Mouse (Mus musculus) heart, postnatal 36 days (tissue): ENCODE data around the gene Six4. TPM values are rescaled to one million over a fixed set of nuclear protein-coding genes. Genes with fewer than 3 reads are reported as not detected.
"Not testable (repeated sequence)": the region's sequence is repeated elsewhere in the genome, so short reads cannot be mapped to it uniquely, and the experiment has no call there.

Experiments used
- DNase-seq, 2 experiments: peaks; one replicate each; pipeline ENCODE4 v3.0.0; 2021 to 2022
- intact Hi-C: fragments of 180-260 bp; cut with DNase I; formaldehyde crosslinking; loops from one replicate; pipeline ENCODE4 v1.15.1; 2025
- total RNA-seq, 2 experiments: library from RNA; stranded (reverse); gene quantifications; 2 replicates each; pipeline ENCODE4 v1.2.3; 2021

Six4 gene
- total RNA-seq = 1 to 10 TPM; 4.8 to 6.1 TPM

DNA sequence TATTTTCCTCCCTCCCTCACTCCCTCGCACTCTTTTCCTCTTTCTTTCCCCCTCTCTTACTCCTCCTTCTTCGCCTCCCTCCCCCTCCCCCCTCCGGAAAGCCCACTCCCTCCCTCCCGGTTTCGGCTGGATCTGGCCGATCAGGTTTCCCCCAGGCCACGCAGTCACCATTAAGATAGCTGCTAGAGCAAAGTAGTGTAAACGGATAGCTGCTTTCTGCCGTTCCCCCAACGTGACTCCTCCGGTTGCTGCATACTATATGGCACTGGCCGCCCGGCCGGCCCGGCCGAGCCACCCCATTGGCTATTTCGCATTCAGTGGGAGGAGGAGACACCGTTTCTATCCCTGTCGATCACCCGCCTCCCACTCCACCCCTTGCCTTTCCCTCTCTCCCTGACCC lies at the start of gene Six4:
TSS of gene Six4 (minus strand) at position 261 of the 400 bp plus-strand sequence.
- peak; percentile 56 to 65 for DNase-seq
- intact Hi-C loops = loop anchor here (5.0 kb wide), 3 partner anchors 66 to 339 kb away; no protein-coding TSS in a partner anchor

DNA sequence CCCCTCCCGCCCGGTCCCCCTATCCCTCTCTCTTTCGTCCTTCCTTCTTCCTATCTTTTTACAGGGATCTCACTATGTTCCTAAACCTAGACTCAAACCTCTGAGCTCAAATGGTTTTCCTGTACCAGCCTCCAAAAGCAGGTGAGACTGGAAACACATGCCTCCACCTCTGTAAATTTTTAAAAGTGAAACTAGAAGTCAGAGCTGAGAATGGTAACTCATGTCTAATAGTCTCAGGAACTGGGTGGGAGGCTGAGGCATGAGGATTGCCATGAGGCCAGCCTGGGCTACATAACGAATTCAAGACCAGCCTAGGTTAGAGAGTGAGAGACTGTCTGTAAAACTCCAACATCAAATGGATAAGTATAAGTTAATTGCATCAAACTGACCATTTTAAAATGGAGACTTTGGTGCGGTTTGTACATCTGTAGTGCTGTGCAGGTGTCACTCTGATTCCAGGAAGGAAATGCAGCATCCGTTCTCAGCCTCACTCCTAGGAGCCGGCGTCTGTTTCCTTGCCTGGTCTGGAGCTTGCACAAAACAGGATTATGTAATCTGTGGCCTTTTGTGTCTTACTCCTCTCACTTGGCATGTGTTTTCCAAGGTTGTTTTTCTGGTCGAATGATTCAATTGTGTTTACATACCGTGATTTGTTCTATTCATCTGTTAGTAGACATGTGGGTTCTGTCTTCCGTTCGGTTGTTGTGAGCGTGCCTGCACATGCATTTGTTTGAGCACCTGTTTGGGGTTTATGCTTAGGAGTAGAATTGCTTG lies 49.3 kb upstream of the Six4 start:
- intact Hi-C loops = loop anchor here (5.0 kb wide), 1 partner anchor 35 kb away; no protein-coding TSS in a partner anchor

DNA sequence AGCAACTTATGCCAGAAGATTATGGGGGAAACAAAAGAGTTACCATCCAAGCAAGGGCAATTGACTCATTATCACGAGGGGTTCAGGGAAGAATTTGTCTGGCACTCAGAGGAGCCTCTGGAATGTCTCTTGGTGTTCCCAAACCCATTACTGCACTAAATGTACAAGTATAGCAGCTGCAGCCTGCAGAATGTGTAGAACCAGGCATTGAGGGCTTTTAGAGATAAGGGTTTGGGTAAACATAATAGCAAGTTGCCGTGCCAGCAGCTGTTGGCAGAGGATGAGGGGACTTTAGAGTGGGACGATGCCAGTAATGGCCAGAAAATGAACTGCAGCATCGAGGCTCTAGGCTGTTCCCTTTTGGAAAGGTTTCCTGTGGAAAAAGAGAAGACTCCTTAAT lies 47.1 kb upstream of the Six4 start:
- DNase-seq = peak; percentile 17 to 31
- intact Hi-C loops = loop anchor here (5.0 kb wide), 1 partner anchor 37 kb away; no protein-coding TSS in a partner anchor

More for the DNA sequence above, 49.3 kb upstream of the Six4 start:
- peak; percentile 12 to 14 for DNase-seq

DNA sequence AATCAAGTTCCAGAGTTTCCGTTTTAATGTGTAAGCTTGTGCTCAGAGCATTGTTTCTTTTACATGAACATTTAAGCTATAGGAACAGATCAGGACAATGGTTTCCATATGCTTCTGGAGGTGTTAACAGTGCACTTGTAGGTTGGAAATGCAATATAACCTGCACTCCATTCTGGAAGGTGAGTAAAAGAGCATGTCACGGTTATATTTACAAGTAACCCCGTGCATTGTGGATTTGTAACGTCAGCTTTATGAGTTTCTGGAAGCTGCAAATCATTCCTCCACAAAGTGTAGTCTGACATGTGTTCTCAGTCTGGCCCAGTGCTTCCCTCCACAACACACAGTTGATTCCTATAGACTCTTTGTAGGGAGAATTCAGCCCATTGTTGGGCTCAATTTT lies 40.9 kb upstream of the Six4 start:
- intact Hi-C loops = no loop called here
- DNase-seq = no peak

DNA sequence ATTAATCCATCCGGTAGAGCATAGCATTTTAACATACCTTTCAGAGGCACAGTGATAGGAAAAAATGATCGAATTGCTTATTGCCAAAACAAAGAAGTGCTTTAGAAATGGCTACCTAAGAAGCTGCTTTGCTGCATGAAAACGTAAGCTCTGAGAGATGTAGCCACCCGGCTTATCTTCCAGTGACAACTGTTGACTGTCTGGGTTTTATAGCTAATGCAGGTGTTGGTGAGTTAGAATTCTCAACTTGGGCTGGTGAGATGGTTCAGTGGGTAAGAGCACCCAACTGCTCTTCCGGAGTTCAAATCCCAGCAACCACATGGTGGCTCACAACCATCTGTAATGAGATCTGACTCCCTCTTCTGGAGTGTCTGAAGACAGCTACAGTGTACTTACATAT lies 37.8 kb upstream of the Six4 start:
- intact Hi-C loops, DNase-seq: not testable (repeated sequence)

DNA sequence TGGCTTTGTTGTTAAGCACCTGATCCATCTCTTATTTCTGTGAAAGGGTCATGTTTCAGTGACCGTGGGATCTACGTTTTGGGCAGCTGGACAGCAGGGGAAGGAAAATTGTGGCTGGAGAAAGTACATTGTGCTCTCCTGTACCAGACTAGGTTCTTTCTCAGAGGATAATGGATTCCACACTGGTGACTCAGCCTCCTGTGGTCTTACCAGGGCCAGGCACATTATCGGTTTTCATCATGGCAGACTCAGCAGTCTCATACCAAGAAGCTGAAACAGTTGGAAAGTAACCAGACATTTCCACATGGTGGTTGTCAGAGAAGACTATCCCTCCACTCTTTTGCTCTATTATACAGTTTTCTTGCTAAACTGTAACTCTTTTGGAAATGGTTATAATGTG lies 34.0 kb upstream of the Six4 start:
- no peak for DNase-seq
- intact Hi-C loops = no loop called here

DNA sequence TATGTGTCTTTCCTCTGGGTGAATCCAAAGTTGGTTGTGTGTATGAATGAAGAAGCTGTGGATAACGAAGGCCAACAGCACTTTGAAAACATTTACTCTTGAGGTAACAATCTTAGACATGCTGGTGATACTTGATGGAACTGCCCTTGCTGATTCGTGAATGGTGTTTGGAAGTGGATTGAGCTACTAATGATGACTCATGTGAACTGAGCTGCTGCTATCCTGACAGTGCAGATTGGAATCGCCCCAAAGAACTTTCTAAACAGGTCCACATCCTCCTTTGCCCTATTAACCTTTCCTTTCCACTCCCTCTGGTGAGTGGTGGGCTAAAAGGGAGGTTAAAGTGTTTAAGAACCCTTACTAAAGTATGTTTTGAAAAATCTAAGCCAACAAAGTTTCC lies 27.5 kb upstream of the Six4 start:
- intact Hi-C loops = no loop called here
- DNase-seq = no peak

DNA sequence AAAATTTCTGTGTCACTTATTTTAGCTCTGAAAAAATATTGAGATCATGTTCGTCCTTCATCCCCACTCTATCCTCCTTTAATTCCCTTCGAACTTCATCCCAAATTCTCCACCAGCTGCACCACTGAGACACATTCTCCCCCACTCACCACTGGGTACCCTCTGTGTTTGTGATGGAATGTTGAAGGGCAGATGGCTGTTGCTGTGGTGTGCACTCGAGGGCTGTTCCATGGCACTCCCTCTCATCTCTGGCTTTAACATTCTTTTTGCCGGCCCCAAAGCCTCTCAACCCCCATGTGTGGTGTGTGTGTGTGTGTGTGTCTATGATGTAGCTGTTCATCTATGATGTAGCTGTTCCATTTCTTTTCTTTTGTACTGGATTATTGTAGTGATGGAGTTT lies 12.0 kb upstream of the Six4 start:
- intact Hi-C loops = no loop called here
- DNase-seq = no peak

DNA sequence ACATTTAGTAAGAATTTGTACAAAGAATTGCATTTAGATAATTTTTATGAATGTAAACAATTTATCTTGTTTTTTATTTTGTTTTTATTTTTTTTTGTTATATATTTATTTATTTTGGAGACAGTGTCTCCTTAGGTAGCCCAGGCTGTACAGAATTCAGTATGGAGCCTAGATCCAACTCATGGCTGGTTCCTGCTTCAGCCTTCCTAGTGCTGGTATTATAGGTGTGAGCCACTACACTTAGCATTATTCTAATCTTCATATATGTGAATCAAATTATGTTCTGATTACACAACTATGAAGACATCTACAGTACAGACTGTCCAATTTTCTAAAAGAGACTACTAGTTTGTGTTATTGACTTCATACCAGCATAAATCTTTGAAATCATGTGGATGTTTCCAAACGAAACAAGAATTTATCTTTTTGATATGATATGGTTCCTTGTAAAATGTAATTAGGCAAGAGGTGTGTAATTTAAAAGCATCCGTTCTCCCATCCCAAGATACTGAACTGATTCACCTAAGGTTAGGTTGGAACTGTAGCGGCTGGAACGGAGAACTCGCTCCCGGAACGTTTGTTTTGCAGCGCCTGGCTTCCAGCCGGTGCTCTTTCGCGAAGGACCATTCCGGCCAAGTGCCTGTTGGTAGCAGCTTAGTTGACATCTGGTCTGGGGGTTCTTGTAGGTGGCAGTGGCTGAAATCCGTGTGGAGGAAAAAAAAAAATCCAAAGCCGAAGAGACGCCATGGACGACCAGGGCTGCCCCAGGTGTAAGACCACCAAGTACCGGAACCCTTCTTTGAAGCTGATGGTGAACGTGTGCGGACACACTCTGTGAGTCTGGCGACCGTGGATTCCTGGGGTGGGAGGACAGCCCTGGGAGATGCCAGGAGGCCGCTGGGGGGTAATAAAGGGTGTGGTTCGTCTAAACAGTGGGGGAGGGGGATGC lies 10.1 kb upstream of the Six4 start, which contains the start of gene Mnat1:
TSS of gene Mnat1 (plus strand) at position 625 of the 949 bp plus-strand sequence.
- intact Hi-C loops = loop anchor here (5.0 kb wide), 1 partner anchor 394 kb away; no protein-coding TSS in a partner anchor
- DNase-seq = peak; percentile 88 to 92

DNA sequence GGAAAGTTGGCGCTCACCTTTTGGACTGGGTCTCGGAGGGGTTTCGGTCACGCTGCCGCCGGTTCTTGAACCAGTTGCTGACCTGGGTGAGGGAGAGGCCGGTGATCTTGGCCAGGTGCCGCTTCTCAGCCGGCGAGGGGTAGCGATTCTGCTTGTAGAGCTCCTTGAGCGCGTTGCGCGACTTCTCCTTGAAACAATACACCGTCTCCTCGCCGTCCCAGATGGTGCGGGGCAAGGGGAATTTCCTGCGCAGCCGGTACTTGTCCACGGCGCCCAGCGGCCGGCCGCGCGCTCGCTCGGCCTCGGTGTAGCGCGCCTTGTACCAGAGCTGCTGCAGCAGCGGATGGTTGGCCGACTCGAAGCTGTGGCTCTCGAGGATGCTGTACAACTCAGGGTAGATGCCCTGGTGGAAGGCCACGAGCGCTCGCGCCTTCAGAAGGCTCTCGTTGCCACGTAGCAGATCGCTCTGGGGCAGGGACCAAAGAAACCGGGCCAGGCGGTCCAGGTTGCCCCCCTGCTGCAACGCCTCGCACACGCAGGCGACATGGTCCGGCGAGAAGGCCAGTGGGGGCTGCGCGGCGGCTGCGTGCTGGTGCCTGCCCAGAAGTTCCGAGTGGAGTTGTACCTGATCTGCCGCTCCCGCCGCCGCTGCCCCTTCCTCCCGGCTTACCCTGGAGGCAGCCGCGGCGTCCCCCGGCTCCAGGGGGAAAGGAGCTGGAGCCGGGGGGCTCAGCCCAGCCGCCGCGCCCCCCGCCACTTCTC lies 749 bp downstream of the Six4 start:
- intact Hi-C loops = loop anchor here (5.0 kb wide), 3 partner anchors 65 to 340 kb away; no protein-coding TSS in a partner anchor
- DNase-seq = peak; percentile 40 to 46

DNA sequence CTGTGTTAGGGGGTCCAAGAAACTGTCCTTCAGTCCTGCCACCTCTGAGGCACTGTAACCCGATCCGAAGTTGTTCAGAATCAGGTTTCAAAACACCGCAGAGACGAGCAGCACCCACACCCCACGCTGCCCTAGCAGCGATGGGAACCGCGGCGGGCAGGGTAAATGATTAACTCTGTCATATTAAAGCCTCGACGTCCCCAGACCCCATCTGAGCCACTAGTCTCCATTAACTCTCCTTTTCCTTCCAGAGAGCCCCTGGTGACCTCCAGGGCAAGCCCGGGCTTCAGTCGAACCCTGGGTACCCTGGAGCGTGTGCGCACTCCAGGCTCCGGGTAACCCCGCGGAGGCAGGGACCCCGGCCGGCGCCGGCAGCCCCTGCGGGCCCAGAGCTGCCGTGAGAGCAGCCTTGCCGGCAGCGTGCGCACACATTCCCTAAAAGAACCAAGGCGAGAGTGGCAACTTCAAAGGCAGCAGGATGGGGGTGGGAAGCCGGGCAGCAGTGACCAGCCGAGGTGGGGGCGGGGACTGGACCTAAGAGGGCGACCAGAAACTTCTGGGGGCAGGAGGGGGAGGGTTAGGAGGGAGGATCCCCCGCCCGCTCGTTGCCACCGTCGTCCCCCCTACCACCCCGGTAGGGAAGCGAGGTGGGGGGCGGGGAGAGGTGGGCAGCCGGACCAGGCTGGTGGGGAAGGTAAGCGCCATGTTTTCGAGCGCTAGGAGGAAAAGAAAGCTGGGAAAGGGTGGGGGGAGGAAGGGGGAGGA lies 1.5 kb downstream of the Six4 start:
- DNase-seq = peak; percentile 15 to 28
- intact Hi-C loops = loop anchor here (5.0 kb wide), 3 partner anchors 64 to 341 kb away; no protein-coding TSS in a partner anchor

DNA sequence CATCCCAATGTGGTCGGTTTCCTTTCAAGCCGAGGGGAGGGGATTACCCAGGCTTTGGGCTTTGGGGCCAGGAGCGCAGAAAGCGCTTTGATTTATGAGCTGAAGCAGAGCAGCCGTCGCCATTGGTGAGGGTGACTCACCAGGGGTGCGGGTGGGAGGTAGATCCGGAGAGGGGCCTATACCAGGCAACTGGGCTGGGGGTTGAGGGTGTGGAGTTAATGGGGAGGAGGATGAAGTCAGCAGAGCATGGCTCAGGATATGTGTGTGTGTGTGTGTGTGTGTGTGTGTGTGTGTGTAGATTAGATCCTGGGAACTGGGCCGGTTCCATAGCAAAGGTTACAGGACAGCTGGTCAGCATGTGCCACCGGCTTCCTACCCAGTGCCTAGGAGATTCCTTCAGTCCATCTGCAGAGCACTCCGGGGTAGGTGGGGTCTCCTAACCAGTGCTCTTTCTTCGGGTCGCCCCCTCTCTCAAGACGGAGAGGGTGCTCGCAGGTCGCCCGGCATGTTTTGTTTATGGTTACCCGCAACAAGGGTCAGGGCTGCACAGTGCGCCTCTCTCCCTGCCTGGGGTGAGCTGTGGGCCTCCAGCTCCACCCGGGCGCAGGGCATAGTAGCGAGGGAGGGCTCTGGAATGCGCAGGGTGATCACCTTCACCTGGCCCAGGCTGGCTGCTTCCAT lies 2.7 kb downstream of the Six4 start:
- intact Hi-C loops = loop anchor here (5.0 kb wide), 3 partner anchors 63 to 342 kb away; no protein-coding TSS in a partner anchor
- DNase-seq = no peak

DNA sequence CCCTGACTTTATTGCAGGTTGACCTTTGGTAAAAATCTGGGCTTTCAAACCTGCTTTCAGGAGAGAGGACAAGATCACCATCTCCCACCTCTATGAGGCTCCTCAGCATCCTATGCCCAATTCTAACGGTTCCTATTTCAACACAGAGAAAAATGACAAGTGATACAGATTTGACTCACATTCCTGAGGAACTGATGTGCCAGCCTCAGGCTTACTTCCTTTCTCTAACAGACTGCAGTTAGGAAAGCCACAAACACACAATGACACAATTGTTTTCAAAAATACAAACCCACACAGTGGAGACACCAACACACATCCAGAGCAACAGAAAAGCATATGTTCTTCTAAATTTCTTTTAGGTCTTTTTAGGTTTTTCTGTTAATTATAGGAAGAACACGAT lies 5.4 kb downstream of the Six4 start:
- intact Hi-C loops = no loop called here
- DNase-seq = no peak

DNA sequence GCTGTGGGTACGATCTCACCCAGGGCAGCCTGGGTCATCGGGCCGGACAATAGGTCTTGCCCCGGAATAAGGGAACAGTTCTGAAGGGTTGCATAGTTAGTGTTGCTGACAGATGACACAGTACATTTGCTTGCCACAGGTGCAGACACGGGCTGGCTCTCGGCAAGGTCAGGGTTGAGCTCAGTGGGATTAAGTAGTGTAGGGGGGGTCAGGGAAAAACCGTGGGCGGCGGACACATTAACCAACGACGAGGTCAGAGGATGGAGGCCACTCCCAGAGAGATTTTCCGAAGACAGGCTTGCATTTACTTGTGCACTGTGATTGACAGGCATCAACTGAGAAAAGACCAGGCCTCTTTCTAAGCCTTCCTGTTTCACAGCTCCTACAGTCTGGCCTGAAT lies 9.5 kb downstream of the Six4 start:
- intact Hi-C loops = no loop called here

DNA sequence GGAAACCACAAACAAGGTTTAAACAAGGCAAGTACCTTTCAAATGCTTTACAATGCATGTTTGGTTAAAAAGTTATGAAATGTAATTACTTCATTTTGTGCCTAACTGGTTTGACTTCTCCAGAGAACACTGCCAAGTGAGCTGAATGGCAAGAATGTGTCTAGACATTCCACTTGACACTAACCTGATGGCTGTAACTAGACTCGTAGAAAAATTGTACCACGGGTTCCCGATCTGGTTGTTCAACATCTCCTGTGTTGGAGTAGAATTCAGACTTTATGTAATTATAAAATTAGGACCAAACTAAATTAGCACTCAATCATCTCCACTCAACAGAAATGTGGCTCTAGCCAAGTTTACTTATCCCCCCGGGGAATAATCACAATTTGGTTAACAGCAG lies 14.7 kb downstream of the Six4 start:
- no peak for DNase-seq
- intact Hi-C loops = no loop called here

More for the DNA sequence above, 9.5 kb downstream of the Six4 start:
- DNase-seq = no peak

DNA sequence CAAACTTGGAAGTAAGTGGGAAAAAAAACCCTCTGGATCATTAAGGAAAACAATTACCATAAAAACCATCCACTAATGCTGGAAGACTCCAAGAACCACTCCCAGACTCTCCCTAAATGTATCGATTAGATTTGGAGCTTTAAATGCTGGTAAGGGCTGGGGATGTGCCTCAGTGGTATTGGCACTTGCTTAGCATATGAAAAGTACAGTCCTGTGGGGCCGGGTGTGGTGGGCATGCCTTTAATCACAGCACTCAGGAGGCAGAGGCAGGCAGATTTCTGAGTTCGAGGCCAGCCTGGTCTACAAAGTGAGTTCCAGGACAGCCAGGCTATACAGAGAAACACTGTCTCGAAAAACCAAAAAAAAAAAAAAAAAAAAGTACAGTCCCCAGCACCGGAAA lies 17.1 kb downstream of the Six4 start:
- intact Hi-C loops, DNase-seq: not testable (repeated sequence)

DNA sequence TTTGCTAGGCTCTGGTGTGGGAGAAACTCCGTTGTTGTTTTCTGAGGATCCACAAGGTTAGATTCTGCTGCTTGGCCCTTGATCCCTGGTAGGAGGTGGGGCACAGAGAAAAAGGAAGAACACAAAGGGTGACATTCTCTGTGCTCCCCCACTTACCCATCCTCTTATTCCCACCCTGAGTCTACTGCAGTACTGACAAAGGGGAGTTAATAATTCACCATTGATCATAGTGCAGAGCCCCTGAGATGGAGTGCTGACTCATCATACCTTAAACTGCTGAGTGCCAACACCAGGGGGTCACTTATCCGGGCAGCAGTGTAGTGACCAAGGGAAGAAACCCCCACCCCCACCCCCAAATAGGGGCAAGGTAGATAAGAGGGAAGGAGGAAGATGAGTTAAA lies 18.7 kb downstream of the Six4 start:
- intact Hi-C loops = no loop called here

DNA sequence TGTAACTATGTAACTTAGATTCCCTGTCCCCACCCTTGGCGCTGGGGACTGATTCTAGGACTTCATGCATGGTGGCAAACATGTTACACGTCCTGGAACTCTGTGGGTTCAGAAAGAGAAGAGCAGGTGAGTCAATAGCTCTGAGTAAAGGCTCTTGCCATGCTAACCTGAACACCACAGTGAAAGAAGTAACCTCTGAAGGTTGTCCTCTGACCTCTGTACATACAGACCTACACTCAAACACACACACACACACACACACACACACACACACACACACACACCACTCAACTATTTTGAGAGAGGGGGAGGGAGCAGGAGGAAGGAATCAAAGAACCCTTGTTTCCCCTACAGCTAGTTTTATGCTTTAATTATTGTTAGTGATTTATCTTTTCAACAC lies 19.1 kb downstream of the Six4 start:
- DNase-seq = no peak
- intact Hi-C loops = no loop called here

More for the DNA sequence above, 18.7 kb downstream of the Six4 start:
- DNase-seq = no peak
